Mouse (Mus musculus): Measurements from ENCODE around the gene Bnc2.

- no peak for TF ChIP-seq CTCF (IDR thresholded peaks at IDR 0.05; ENCODE audit: extremely low read depth, insufficient read length, insufficient replicate concordance, low read depth, low read length)
- no peak for TF ChIP-seq POLR2A (IDR thresholded peaks at IDR 0.05; ENCODE audit: low read depth, low read length)
These were observed 442.7 kb downstream of the Bnc2 start for GRCm38 (mm10) chr4:84232346-84232745.
